Mouse (Mus musculus) neural tube, embryonic 13.5 days (tissue): ENCODE measurements around the gene Gm47995. TPM values are rescaled to one million over a fixed set of nuclear protein-coding genes. Genes with fewer than 3 reads are reported as not detected.

ENCODE experiments used
- ATAC-seq: fragments of 200-750 bp; cut with Nextera tagmentation; 2 replicates; pipeline ENCODE4 v1.8.0; 2017; ENCODE audit warnings: low read depth, mild to moderate bottlenecking, moderate TSS enrichment, moderate library complexity
- H3K27ac ChIP-seq: fragments of 300-500 bp; sonication (generic); replicated peaks from 2 replicates; pipeline ENCODE4 v1.5.1; 2015; ENCODE audit warnings: moderate library complexity, mild to moderate bottlenecking, inconsistent platforms
- H3K27me3 ChIP-seq: fragments of 300-500 bp; sonication (generic); 2 replicates; pipeline ENCODE4 v1.6.1; 2015; ENCODE audit warnings: mild to moderate bottlenecking, inconsistent platforms
- H3K36me3 ChIP-seq: fragments of 300-500 bp; sonication (generic); 2 replicates; pipeline ENCODE4 v1.6.1; 2015; ENCODE audit warnings: mild to moderate bottlenecking, inconsistent platforms
- H3K4me1 ChIP-seq: fragments of 300-500 bp; sonication (generic); replicated peaks from 2 replicates; pipeline ENCODE4 v1.6.1; 2015; ENCODE audit warnings: inconsistent platforms
- H3K4me2 ChIP-seq: fragments of 300-500 bp; sonication (generic); 2 replicates; pipeline ENCODE4 v1.6.1; 2015; ENCODE audit warnings: inconsistent platforms, mild to moderate bottlenecking, moderate library complexity
- H3K4me3 ChIP-seq: fragments of 300-500 bp; sonication (generic); 2 replicates; pipeline ENCODE4 v1.5.1; 2015; ENCODE audit warnings: mild to moderate bottlenecking, inconsistent platforms
- H3K9ac ChIP-seq: fragments of 300-500 bp; sonication (generic); 2 replicates; pipeline ENCODE4 v1.6.1; 2015; ENCODE audit warnings: moderate library complexity, mild to moderate bottlenecking, inconsistent platforms
- H3K9me3 ChIP-seq: fragments of 300-500 bp; sonication (generic); 2 replicates; pipeline ENCODE4 v1.6.1; 2016; ENCODE audit warnings: inconsistent platforms
- WGBS: fragments of 180-500 bp; shearing (Covaris S2); methylation state at CpG from one replicate; pipeline ENCODE4 v1.1.7; 2015; 5-methylcytosine and 5-hydroxymethylcytosine counted together
- polyA plus RNA-seq: library from polyadenylated mRNA; unstranded; fragments of >200 nt; fragmentation: Nextera tagmentation; extraction: Ambion mirVana; gene quantifications from 2 replicates; pipeline ENCODE4 v1.2.1, GENCODE M21; 2015

Gene Gm47995
- polyA plus RNA-seq, 1 experiment from 2014 or later = not detected

GRCm38 (mm10) chr1:151220098-151220497, 21.9 kb downstream of the Gm47995 start:
- H3K9ac ChIP-seq = no peak overlapping the region
- no peaks in the 10 kb centered on the region for H3K9me3 ChIP-seq
- no peaks in the 10 kb centered on the region for H3K4me1 ChIP-seq
- WGBS = 69% methylated on average over 7 of the region's 7 CpGs
- ATAC-seq = no peak
- H3K27me3 ChIP-seq = no peaks in the 10 kb centered on the region
- H3K36me3 ChIP-seq = no peaks in the 10 kb centered on the region
- no peak overlapping the region for H3K27ac ChIP-seq
- H3K4me3 ChIP-seq = no peak overlapping the region
- H3K4me2 ChIP-seq = no peak overlapping the region

DNA sequence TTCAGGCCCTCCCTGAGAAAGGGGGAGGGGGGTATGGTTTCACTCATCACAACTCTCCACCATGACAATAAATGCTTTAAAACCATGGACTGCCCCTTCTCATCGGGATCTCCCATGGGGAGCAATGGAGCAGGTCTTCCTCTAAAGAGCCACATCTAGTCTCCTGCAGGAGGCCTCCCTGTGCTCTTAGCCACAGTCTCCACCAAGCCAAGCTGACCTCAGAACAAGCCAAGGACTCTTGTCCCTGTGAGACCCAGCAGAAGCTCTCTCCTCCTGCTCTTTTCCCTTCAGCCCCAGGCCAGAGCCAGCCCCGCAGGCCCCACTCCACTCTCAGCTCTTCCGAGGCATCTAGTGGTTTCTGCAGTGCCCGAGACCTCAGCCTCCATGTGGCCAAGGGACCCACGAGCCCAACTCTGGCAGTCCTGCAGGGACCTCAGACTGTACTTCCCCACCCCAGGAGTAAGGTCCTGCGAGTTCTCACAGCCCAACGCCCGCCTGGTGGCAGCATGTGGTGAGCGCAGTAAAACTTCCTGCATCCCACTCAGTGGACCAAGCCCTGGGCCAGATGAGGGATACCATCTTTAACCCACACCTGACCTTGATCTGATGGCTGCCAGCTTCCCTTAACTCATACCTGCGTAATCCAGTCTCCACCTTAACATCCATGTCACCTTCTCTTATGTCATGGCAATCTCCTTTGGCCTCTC, 24.5 kb downstream of the Gm47995 start:
- Histone ChIP-seq H3K36me3 (no peaks in the 10 kb centered on the region), H3K4me1 (no peaks in the 10 kb centered on the region), H3K9me3 (no peaks in the 10 kb centered on the region), H3K27me3 (no peaks in the 10 kb centered on the region), H3K4me3 (no peak overlapping the region), H3K27ac (no peak overlapping the region), H3K9ac (no peak overlapping the region), H3K4me2 (no peak overlapping the region)
- no peak for ATAC-seq
- 88% methylated on average over 10 of the region's 10 CpGs for whole genome bisulfite sequencing

DNA sequence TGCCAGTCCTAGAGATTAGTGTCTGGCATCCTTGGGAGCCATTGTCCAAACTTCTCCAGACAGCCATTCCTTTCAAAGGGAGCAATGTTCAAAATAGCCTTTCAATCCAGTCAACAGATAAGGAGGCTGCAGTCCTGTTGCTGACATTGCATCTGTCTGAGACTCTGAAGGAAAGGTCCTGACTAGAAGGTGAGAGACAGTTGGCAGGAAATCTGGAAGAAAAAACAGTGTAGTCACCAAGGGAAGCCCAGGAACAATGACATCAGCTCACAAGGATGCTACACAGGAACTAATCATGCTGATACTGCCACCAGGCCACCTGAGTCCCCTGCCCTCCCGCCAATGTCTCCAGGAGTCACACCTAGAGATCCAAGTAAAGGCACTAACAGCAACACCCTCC, 25.1 kb downstream of the Gm47995 start:
- WGBS = 81% methylated on average over 1 of the region's 1 CpGs
- Histone ChIP-seq H3K36me3 (no peaks in the 10 kb centered on the region), H3K27me3 (no peaks in the 10 kb centered on the region), H3K4me3 (no peak overlapping the region), H3K9ac (no peak overlapping the region), H3K27ac (no peak overlapping the region), H3K9me3 (no peaks in the 10 kb centered on the region), H3K4me1 (no peaks in the 10 kb centered on the region), H3K4me2 (no peak overlapping the region)
- no peak for ATAC-seq

DNA sequence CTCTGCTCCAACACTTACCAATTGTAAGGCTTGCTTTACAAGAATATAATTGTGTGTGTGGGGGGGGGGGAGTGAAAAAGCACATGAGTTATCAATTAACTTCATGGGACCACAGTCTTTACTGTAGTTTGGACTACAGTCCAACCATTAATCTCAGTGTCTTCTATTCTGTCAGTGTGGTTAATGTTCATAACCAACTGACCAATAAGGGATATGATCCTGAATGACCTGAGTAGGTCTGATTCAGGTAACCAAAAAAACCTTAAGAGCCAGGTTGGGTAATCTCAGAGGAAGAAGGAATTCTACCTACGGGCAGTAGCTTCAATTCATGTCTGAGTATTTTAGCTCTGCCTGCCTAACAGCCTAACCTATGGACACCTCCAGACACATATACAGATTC, 26.3 kb downstream of the Gm47995 start:
- no peak overlapping the region for H3K4me2 ChIP-seq
- 93% methylated on average over 1 of the region's 1 CpGs for WGBS
- H3K9me3 ChIP-seq = no peaks in the 10 kb centered on the region
- H3K27me3 ChIP-seq = no peaks in the 10 kb centered on the region
- H3K4me1 ChIP-seq = no peaks in the 10 kb centered on the region
- no peak for ATAC-seq
- no peak overlapping the region for H3K9ac ChIP-seq
- H3K36me3 ChIP-seq = no peaks in the 10 kb centered on the region
- no peak overlapping the region for H3K4me3 ChIP-seq
- H3K27ac ChIP-seq = no peak overlapping the region

GRCm38 (mm10) chr1:151227506-151227905, 29.3 kb downstream of the Gm47995 start:
- H3K36me3 ChIP-seq = no peaks in the 10 kb centered on the region
- H3K4me3 ChIP-seq = no peak overlapping the region
- H3K4me1 ChIP-seq = no peaks in the 10 kb centered on the region
- H3K9me3 ChIP-seq = no peaks in the 10 kb centered on the region
- ATAC-seq = no peak
- H3K9ac ChIP-seq = no peak overlapping the region
- H3K27ac ChIP-seq = no peak overlapping the region
- H3K27me3 ChIP-seq = no peaks in the 10 kb centered on the region
- no peak overlapping the region for H3K4me2 ChIP-seq
- 80% methylated on average over 8 of the region's 8 CpGs for WGBS

DNA sequence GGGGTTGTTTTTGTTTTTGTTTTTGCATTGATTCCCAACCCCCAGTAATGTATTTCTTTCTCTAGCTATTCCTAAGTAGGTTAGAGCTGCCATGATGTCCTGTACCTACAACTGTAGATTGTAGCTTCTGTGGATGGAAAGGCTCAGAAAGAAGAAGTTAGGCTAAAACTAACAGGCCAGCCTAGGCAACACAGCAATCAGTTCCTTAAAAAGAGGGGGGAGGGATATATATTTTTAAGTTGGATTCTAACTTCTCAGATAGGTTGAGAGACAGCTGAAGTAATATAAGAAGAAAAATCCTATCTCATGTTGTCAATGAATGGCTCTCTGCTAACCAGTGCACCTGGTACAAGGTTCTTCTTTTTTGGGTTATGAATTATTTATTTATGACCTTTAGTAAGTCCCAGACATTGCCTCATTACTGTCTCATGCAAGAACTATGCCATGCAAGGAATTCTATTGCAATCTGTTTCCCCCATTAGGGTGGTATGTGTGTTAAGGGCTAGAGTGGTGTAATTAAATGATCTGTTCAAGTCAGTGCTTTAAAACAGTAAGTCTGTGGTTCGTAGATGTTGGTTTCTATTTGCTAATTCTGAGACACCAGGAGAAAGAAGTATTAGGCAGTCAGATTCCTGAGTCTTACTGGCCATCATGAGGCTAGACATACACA, 30.2 kb downstream of the Gm47995 start:
- Histone ChIP-seq H3K36me3 (no peaks in the 10 kb centered on the region), H3K27ac (no peak overlapping the region), H3K4me3 (no peak overlapping the region), H3K9me3 (no peaks in the 10 kb centered on the region), H3K27me3 (no peaks in the 10 kb centered on the region), H3K4me2 (no peak overlapping the region), H3K4me1 (no peaks in the 10 kb centered on the region), H3K9ac (no peak overlapping the region)
- ATAC-seq = no peak
- 64% methylated on average over 1 of the region's 1 CpGs for WGBS

DNA sequence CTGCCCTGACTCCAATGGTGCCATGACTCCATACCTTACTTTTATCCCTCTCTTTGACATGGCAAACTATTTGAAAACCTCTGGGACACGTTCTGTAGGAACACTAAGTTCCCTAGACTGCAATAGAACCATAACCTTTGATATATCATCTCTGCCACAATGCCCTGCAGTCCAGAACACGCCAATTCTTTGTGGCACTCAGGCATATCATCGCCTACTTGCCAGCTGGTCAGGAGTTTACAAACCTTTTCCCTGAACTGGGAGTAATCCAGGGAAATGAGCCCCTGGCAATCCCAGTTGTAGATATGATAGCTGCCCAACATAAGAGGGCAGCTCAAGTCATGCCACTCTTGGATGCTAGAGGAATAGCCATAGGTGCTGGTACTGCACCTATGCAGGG, 34.1 kb downstream of the Gm47995 start:
- H3K4me3 ChIP-seq = no peak overlapping the region
- no peaks in the 10 kb centered on the region for H3K9me3 ChIP-seq
- H3K4me2 ChIP-seq = no peak overlapping the region
- H3K4me1 ChIP-seq = 0 out of 2 replicates have a peak, but pooled peaks cover 9% of the 10 kb centered on the region
- no peaks in the 10 kb centered on the region for H3K27me3 ChIP-seq
- H3K9ac ChIP-seq = no peak overlapping the region
- H3K27ac ChIP-seq = no peak overlapping the region
- ATAC-seq = no peak
- no peaks in the 10 kb centered on the region for H3K36me3 ChIP-seq
- WGBS = 78% methylated on average over 3 of the region's 3 CpGs

DNA sequence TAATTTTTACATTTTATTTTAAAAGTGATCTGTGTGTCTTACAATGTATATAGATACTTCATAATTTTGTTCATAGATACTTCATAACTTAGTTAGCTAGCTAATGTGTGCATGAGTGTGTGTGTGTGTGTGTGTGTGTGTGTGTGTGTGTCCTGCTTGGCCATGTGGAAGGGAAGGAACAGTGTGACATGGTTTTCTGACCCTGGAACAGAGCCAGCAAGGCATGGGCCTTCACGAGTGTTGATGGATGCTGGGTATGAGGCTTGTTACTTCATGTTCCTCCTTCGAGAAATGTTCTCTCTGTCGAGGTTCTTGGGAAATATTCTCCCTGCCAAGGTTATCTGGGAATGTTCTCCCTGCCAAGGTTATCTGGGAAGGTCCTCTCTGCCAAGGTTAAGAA, 35.5 kb downstream of the Gm47995 start:
- no peaks in the 10 kb centered on the region for H3K36me3 ChIP-seq
- H3K9ac ChIP-seq = no peak overlapping the region
- 0 out of 2 replicates have a peak, but pooled peaks cover 9% of the 10 kb centered on the region for H3K4me1 ChIP-seq
- WGBS = 92% methylated on average over 3 of the region's 3 CpGs
- no peak for ATAC-seq
- no peak overlapping the region for H3K4me2 ChIP-seq
- no peak overlapping the region for H3K27ac ChIP-seq
- no peak overlapping the region for H3K4me3 ChIP-seq
- no peaks in the 10 kb centered on the region for H3K9me3 ChIP-seq
- H3K27me3 ChIP-seq = no peaks in the 10 kb centered on the region

DNA sequence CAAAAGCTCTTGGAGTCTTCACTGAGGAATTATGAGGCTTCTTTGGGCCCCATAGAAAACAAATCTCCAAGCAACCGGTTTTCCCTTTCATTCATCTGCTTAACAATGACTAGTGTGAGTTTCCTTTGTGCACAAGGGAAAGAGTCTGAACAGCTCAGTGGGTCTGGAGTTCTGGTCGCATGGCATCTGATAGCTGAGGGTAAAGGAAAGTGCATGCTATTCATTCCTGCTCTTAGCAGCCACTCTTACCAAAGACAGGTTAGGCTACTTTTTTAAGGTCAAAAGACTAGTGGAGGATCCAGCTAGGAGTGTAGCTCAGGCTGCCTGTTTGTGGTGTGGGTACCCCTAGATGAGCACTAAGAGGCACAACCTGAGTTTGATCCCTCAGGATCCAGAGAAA, 37.3 kb downstream of the Gm47995 start:
- no peak overlapping the region for H3K4me2 ChIP-seq
- H3K9ac ChIP-seq = no peak overlapping the region
- no peak overlapping the region for H3K27ac ChIP-seq
- H3K4me3 ChIP-seq = no peak overlapping the region
- H3K9me3 ChIP-seq = peaks cover 5% of the 10 kb centered on the region
- no peak for ATAC-seq
- no peaks in the 10 kb centered on the region for H3K36me3 ChIP-seq
- 14% methylated on average over 2 of the region's 2 CpGs for WGBS
- 0 out of 2 replicates have a peak, but pooled peaks cover 9% of the 10 kb centered on the region for H3K4me1 ChIP-seq
- no peaks in the 10 kb centered on the region for H3K27me3 ChIP-seq

- Histone ChIP-seq H3K4me2 (no peak overlapping the region), H3K27ac (no peak overlapping the region), H3K4me1 (0 out of 2 replicates have a peak, but pooled peaks cover 9% of the 10 kb centered on the region), H3K36me3 (no peaks in the 10 kb centered on the region), H3K9ac (no peak overlapping the region), H3K9me3 (peaks cover 8% of the 10 kb centered on the region), H3K27me3 (no peaks in the 10 kb centered on the region), H3K4me3 (no peak overlapping the region)
- no peak for ATAC-seq
- 74% methylated on average over 13 of the region's 13 CpGs for WGBS
Observed at GRCm38 (mm10) chr1:151236141-151236930, 38.1 kb downstream of the Gm47995 start.

- 88% methylated on average over 3 of the region's 3 CpGs for WGBS
- Histone ChIP-seq H3K4me1 (0 out of 2 replicates have a peak, but pooled peaks cover 9% of the 10 kb centered on the region), H3K4me3 (no peak overlapping the region), H3K27me3 (no peaks in the 10 kb centered on the region), H3K4me2 (no peak overlapping the region), H3K9me3 (peaks cover 8% of the 10 kb centered on the region), H3K27ac (no peak overlapping the region), H3K36me3 (no peaks in the 10 kb centered on the region), H3K9ac (no peak overlapping the region)
- ATAC-seq = no peak
Observed at GRCm38 (mm10) chr1:151237780-151238179, 39.5 kb downstream of the Gm47995 start.

DNA sequence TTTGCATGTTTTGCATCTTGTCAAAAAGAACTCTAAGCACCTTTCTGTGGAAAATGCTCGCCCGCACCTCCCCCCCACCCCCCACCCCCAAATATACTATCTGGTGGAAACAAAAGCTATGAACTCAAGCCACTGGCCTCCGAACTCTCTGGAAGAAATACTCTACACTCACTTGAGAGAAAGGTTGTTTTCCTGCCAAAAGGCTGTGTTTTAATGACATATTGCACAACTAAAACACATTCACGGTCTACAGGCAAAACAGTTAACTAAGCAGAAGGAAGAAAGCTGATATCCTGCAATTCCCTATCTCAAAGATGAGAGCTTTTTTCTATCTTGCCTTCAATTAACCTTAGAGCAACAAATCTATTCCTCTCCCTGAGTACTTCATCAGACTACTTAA, 45.1 kb downstream of the Gm47995 start:
- Histone ChIP-seq H3K4me3 (no peak overlapping the region), H3K27me3 (no peaks in the 10 kb centered on the region), H3K27ac (no peak overlapping the region), H3K4me1 (no peaks in the 10 kb centered on the region), H3K36me3 (no peaks in the 10 kb centered on the region), H3K4me2 (no peak overlapping the region), H3K9me3 (peaks cover 8% of the 10 kb centered on the region), H3K9ac (no peak overlapping the region)
- ATAC-seq = no peak
- 90% methylated on average over 4 of the region's 4 CpGs for WGBS
